Mouse (Mus musculus) MEL (cell line): ENCODE results near the gene Pla2r1.

Experiments used
- CTCF ChIP-seq, 3 experiments: IDR thresholded peaks in 2 of 3; conservative IDR thresholded peaks in 1 of 3; 2 replicates each; pipeline ENCODE4 v1.5.1; 2011 to 2012; ENCODE audit warnings: low read length in 3 of 3, low read depth in 2 of 3, mild to moderate bottlenecking in 2 of 3, improper control_type of control experiment in 1 of 3, inconsistent platforms in 1 of 3, mixed read lengths in 1 of 3, moderate library complexity in 1 of 3; ENCODE audit not compliant: control insufficient read depth in 1 of 3, insufficient read depth in 1 of 3, poor library complexity in 1 of 3, severe bottlenecking in 1 of 3
- EP300 ChIP-seq, 2 experiments: IDR thresholded peaks; 2 replicates each; pipeline ENCODE4 v1.6.1; 2011; ENCODE audit warnings: improper control_type of control experiment in 2 of 2, low read length in 2 of 2, low read depth in 1 of 2, mild to moderate bottlenecking in 1 of 2
- NRF1 ChIP-seq: IDR thresholded peaks from 2 replicates; pipeline ENCODE4 v1.6.1; 2014; ENCODE audit warnings: low read depth, mild to moderate bottlenecking, inconsistent platforms, low read length, improper control_type of control experiment, moderate library complexity; ENCODE audit not compliant: poor library complexity, insufficient read depth, severe bottlenecking

DNA sequence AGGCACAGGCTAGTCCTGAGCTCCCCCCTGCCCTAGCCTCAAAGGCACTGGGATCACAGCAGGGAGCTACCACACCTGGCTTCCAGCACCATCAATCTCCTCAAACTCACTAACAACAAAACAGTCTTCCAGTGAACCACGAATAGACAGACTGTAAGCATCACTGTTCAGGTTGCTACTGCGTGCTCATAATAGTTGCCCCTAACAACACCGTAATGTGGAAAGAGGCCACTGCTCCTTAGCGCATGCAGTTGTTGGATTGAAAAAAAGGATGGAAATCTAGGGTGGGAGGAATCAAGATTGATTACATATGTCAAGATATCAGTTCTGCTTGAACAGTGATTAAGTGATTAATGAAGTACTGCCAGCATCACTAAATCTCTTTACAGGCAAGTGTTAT, 14.8 kb downstream of the Pla2r1 start:
- TF ChIP-seq NRF1 (no peak), EP300 (IDR thresholded peaks at IDR 0.05; ENCODE audit: low read depth in 1 of 2, low read length in 2 of 2) (no peak), CTCF (IDR thresholded peaks at IDR 0.05 in 2 of 3, conservative IDR thresholded peaks at IDR 0.05 in 1 of 3; ENCODE audit: control insufficient read depth in 1 of 3, insufficient read depth in 1 of 3, low read depth in 2 of 3, low read length in 3 of 3, poor library complexity in 1 of 3, severe bottlenecking in 1 of 3) (no peak)
